Mouse (Mus musculus): ENCODE measurements around the gene Vamp2. TPM values are rescaled to one million over a fixed set of nuclear protein-coding genes. Genes with fewer than 3 reads are reported as not detected.

The Vamp2 gene
- total RNA-seq, 4 experiments from 2014 or later: 31.4 to 39.6 (median 35.6) TPM

DNA sequence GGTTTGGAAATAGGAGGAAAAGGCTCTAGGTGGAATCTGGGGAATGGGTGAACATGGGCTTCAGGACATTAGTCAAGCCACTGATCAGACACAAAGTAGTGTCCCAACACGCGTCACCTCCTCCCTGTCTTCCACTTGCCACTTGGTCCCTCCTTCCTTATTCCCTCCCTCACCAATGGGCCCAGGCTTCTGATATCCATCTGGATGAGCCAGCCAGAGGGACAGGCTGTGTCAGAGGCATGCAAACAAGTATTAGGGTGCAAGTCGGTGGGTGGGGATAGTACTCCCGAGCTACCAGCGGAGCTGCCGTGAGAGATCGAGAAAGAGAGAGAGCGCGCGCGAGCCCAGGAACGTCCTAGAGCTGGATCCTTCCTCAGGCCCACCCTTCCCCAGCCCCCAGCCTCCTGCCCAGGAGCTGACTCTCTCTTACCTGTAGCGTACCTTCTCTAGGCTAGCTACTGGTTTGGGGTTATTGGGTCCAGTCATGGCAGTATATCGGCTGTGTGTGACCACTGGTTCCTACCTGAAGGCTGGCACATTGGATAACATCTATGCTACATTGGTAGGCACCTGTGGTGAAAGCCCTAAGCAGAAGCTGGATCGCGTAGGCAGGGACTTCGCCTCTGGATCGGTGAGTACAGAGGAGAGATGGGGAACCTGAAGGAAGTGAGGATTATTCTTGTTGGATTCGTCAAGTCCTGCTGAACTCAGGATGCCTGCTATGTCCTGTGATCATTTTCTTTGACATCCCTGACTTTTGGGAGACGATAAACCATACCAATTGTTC is 37.8 kb downstream of the Vamp2 start:
- DNase-seq (ENCODE audit: low spot score in 2 of 2): no peak

DNA sequence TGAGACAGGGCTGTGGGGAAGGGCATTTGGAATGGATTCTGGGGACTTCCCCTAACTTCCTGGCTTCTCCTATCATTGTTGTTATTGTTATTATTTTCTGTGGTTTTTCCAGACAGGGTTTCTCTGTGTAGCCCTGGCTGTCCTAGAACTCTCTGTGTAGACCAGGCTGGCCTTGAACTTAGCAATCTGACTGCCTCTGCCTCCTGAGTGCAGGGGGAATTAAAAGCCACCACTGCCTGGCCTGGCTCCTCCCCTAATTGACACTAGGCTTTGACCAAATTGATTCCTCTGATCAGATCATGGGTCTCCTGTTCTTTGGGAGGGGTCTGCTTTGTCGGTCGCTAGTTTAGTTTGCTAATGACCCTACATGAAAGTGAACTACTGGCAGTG is 38.4 kb downstream of the Vamp2 start:
- no peak for DNase-seq (ENCODE audit: low spot score in 2 of 2)

DNA sequence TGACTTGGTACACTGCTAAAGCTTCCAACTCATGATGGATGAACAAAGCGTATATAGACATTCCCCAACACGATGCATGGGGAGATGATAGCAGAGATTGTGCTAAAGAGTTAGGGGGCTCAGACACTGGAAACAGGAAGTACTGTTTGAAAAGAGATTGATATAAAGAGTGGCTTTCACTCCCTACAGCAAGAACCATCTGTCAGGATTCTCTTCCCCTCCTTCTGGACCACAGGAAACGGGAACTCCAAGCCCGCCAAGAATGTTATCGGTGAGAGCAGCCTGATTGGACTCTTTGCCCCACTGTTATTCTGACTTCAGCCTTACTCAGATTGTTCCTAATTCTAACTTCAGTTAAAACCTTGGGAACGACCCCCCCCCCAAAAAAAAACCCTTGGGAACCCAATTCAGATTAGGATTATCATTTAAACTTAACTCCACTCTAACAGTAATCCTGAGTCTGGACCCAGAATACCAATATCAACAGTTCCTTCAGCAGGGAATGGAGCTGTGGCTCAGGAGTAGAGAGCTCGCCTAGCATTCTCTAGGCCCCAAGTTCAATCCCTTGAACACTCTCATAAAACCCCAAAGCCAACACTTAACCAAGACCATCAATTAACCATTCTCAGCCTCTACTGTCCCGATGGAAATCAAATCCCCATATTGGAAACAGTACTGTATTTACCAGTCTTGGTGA is 40.3 kb downstream of the Vamp2 start:
- DNase-seq (ENCODE audit: low spot score in 2 of 2): no peak

DNA sequence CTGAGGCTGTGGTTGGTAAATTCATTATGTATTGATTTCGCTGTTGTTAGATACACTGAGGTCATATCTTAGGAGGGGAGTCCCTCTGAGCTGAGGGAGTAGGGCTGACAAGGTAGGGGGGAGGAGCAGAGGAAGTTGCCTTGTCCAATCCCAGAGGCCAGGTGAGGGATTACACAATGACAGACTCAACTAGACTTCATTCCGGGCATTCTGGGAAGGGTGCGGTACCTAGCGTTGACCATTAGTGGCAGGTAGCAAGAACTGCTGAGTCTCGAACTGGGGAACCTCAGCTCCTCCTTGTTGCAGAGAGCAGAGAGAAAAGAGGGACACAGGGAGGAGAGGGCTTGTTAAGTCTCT is 45.3 kb downstream of the Vamp2 start:
- DNase-seq (ENCODE audit: low spot score in 2 of 2): no peak

DNA sequence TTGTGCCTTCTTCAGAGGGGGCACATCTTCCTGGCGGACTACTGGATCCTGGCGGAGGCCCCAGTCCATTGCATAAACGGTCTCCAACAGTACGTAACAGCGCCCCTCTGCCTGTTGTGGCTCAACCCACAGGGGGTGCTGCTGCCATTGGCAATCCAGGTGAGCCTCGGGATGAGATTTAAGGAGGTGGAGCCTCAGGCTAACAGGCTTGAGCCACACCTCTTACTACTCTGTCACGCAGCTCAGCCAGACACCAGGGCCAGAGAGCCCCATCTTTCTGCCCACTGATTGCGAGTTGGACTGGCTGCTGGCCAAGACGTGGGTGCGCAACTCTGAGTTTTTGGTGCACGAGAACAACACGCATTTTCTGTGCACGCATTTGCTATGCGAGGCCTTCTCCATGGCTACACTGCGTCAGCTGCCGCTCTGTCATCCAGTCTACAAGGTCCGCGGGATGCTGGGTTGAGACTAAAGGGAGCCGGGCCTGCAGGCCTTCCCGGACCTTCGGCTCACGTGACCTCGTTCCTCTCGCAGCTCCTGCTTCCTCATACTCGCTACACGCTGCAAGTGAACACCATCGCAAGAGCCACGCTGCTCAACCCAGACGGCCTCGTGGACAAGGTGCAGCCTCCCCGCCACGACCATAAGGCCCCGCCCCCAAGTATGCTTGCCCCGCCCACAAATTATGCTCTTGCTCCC is 45.8 kb downstream of the Vamp2 start:
- DNase-seq (ENCODE audit: low spot score in 2 of 2): no peak

DNA sequence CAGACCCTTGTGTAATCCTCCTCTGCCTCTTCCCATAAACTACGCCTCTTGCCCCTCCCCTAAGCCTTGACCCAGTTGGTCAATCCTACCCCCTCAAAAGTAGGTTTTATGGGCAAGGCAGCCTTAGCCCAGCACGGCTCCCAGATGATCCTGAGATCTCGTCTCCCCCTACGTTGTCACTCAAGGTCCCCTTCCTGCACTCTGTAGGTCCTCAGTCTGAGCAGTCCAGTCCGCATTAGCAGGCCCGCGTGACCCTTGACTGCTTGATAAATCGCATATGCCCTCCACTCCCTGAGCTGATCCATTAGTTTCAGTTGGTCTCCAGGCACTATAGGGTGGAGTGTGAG is 46.3 kb downstream of the Vamp2 start:
- DNase-seq (ENCODE audit: low spot score in 2 of 2): no peak

DNA sequence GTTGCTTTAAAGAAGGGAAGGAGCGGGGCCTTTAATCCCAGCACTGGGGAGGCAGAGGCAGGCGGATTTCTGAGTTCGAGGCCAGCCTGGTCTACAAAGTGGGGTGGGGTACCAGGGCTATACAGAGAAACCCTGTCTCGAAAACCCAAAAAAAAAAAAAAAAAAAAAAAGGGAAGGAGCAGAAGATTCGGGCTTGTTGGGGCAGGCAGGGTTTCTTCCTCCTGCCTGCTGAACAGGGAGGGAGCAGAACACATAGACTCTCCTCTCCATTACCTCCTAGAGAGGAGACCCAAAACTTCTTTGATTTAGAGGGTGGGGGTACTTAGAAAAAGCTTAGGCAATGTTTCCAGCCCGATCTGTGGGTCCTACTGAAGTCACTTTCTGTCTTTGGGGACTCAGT is 47.1 kb downstream of the Vamp2 start:
- DNase-seq (ENCODE audit: low spot score in 2 of 2): no peak

Other genes starting within 250 kb of the Vamp2 start
- 10 to 100 TPM; 70.5 to 96.6 (median 85.7) TPM for gene Ndel1, start 216.6 kb upstream of the Vamp2 start, total RNA-seq (2022)
- gene Rnf222, start 199.9 kb upstream of the Vamp2 start, total RNA-seq (2022): under 1 TPM in 1 of 4 experiments, not detected in 3; 0.10 TPM
- 100 to 1,000 TPM; 671 to 819 (median 724) TPM for gene Rpl26, start 186.9 kb upstream of the Vamp2 start, total RNA-seq (2022)
- not detected for gene Odf4, start 161.4 kb upstream of the Vamp2 start, total RNA-seq (2022)
- gene Arhgef15, start 131.0 kb upstream of the Vamp2 start, total RNA-seq (2022): 1 to 10 TPM; 5.3 to 8.1 (median 6.6) TPM
- gene Slc25a35, start 120.4 kb upstream of the Vamp2 start, total RNA-seq (2022): 1 to 10 TPM; 3.5 to 4.8 (median 4.3) TPM
- gene Rangrf, start 113.3 kb upstream of the Vamp2 start, total RNA-seq (2022): 10 to 100 TPM; 59.5 to 84.1 (median 69.6) TPM
- 1 to 10 TPM; 4.9 to 9.3 (median 7.4) TPM for gene Pfas, start 80.0 kb upstream of the Vamp2 start, total RNA-seq (2022)
- 10 to 100 TPM; 10.1 to 12.7 (median 11.0) TPM for gene Ctc1, start 72.6 kb upstream of the Vamp2 start, total RNA-seq (2022)
- gene Aurkb, start 42.8 kb upstream of the Vamp2 start, total RNA-seq (2022): under 1 TPM in 1 of 4 experiments, not detected in 3; 0.35 TPM
- 10 to 100 TPM; 22.4 to 26.2 (median 23.7) TPM for gene Borcs6, start 28.8 kb upstream of the Vamp2 start, total RNA-seq (2022)
- 1 to 10 TPM; 2.9 to 7.0 (median 5.2) TPM for gene Tmem107, start 17.7 kb upstream of the Vamp2 start, total RNA-seq (2022)
- 10 to 100 TPM; 58.8 to 81.4 (median 70.4) TPM for gene Per1, start 6.7 kb downstream of the Vamp2 start, total RNA-seq (2022)
- not detected for gene Hes7, start 31.9 kb downstream of the Vamp2 start, total RNA-seq (2022)
- gene 9130213A22Rik, start 34.1 kb downstream of the Vamp2 start, total RNA-seq (2022): under 1 TPM in 1 of 4 experiments, not detected in 3; 0.18 TPM
- under 1 TPM in 1 of 4 experiments, not detected in 3; 0.21 TPM for gene Aloxe3, start 37.4 kb downstream of the Vamp2 start, total RNA-seq (2022)
- gene Alox12b, start 68.5 kb downstream of the Vamp2 start, total RNA-seq (2022): not detected
- gene Alox8, start 109.4 kb downstream of the Vamp2 start, total RNA-seq (2022): not detected
- not detected for gene Gucy2e, start 148.5 kb downstream of the Vamp2 start, total RNA-seq (2022)
- 1 to 10 TPM in 1 of 4 experiments, under 1 TPM in 3; 0.72 to 1.5 (median 0.88) TPM for gene Cntrob, start 235.3 kb downstream of the Vamp2 start, total RNA-seq (2022)
- gene Trappc1, start 235.5 kb downstream of the Vamp2 start, total RNA-seq (2022): 10 to 100 TPM; 33.6 to 42.2 (median 37.9) TPM
- gene Kcnab3, start 237.8 kb downstream of the Vamp2 start, total RNA-seq (2022): under 1 TPM in 1 of 4 experiments, not detected in 3; 0.13 TPM

Measured in gastrocnemius, adult 8-10 months (tissue).